Mouse (Mus musculus): ENCODE measurements at regions not wholly inside any gene's neighbourhood (a gene's known extent, or its start where the extent isn't known, plus 50 kb on each side); places are given as distances from the start of the nearest gene placed in this dataset.

DNA sequence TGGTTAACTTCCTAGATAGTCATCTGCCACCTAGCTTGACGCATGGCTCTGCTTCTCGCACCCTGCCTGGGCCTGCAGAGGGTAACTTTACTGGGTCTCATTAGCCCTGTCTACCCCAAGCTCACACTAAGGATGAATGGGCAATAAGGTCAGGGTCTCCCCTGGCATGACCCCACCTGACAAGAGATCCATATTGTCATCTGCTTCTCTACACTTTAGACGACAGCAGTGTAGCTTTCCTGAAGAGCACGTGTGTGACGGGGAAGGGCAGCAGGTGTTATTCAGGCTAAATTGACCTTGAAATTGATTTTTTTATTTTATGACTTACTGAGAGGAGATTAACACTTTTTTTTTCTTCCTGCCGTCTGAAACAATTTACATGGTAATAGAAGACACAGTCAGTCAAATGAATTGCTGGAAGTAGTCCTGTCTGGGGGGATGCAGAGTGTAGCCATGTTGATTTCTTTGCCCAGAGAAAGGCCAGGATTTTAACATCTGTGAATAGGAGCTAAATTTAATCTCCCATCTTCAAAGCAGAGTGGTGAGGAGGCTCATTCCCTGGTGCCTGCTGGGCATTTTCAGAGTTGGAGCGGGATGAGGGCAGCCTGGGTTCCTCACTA lies 267.7 kb upstream of the Eef2kmt start:
- H3K4me3 ChIP-seq (ENCODE audit: extremely low read depth, insufficient read depth, insufficient read length), result no peak overlapping the region
- no peak for DNase-seq (ENCODE audit: low read depth in 1 of 2, low spot score in 2 of 2)
- TF ChIP-seq CTCF (IDR thresholded peaks at IDR 0.05; ENCODE audit: extremely low read depth, insufficient read depth, insufficient read length, insufficient replicate concordance) (no peak), POLR2A (IDR thresholded peaks at IDR 0.05; ENCODE audit: low read depth, low read length) (no peak)
- H3K27ac ChIP-seq (ENCODE audit: insufficient read depth, low read length), result no peak overlapping the region
- no peaks in the 10 kb centered on the region for H3K36me3 ChIP-seq (ENCODE audit: control insufficient read depth, insufficient read depth, low read length)
- no peaks in the 10 kb centered on the region for H3K4me1 ChIP-seq (ENCODE audit: control insufficient read depth, insufficient read depth, insufficient read length)
- H3K27me3 ChIP-seq (ENCODE audit: control insufficient read depth, insufficient read depth, low read length), result no peaks in the 10 kb centered on the region
- WGBS, result 92% methylated on average over 7 of the region's 7 CpGs

DNA sequence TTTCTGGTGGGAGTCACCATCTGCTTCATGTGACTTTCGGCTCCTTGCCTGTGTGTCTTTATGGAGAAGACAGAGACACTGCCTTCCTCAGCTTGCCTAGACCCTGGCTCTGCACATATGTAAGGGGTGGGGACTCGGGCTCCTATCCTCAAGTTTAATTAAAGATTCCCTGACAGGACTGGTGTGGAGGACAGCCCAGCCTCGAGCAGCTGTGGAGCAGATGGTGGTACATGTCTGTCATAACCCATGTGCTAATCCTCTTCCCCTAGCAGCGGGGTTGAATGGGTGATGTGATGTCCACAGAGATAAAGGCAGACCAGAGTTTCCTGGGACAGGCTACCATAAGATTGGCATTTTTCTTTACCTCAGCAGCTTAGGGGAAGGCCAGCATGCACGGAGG lies 262.0 kb upstream of the Eef2kmt start:
- Histone ChIP-seq H3K4me1 (ENCODE audit: control insufficient read depth, insufficient read depth, insufficient read length) (no peaks in the 10 kb centered on the region), H3K36me3 (ENCODE audit: control insufficient read depth, insufficient read depth, low read length) (no peaks in the 10 kb centered on the region), H3K27ac (ENCODE audit: insufficient read depth, low read length) (no peak overlapping the region), H3K4me3 (ENCODE audit: extremely low read depth, insufficient read depth, insufficient read length) (no peak overlapping the region), H3K27me3 (ENCODE audit: control insufficient read depth, insufficient read depth, low read length) (no peaks in the 10 kb centered on the region)
- DNase-seq (ENCODE audit: low read depth in 1 of 2, low spot score in 2 of 2), result no peak
- TF ChIP-seq CTCF (IDR thresholded peaks at IDR 0.05; ENCODE audit: extremely low read depth, insufficient read depth, insufficient read length, insufficient replicate concordance) (no peak), POLR2A (IDR thresholded peaks at IDR 0.05; ENCODE audit: low read depth, low read length) (no peak)
- WGBS, result 64% methylated on average over 5 of the region's 5 CpGs

DNA sequence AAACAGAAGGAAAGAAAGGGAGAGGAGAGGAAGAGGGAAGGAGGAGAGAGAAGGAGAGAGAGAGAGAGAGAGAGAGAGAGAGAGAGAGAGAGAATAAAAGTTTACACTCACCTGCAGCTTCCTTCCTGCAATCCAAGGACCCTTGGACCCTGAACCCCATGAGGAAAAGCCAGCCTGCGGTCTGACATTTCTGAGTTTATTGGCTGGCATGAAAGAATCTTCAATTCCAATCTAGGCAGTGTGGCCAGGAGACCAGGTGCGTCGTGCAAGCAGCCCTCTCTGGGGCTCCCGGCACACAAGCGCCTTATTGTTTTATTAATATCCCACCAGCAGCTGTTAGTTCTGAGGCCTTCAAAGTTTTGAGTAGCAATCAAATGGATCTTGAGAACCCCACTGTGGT lies 260.1 kb upstream of the Eef2kmt start:
- no peak for DNase-seq (ENCODE audit: low read depth in 1 of 2, low spot score in 2 of 2)
- no peaks in the 10 kb centered on the region for H3K27me3 ChIP-seq (ENCODE audit: control insufficient read depth, insufficient read depth, low read length)
- no peak overlapping the region for H3K27ac ChIP-seq (ENCODE audit: insufficient read depth, low read length)
- no peak overlapping the region for H3K4me3 ChIP-seq (ENCODE audit: extremely low read depth, insufficient read depth, insufficient read length)
- no peaks in the 10 kb centered on the region for H3K4me1 ChIP-seq (ENCODE audit: control insufficient read depth, insufficient read depth, insufficient read length)
- no peaks in the 10 kb centered on the region for H3K36me3 ChIP-seq (ENCODE audit: control insufficient read depth, insufficient read depth, low read length)
- WGBS, result 87% methylated on average over 5 of the region's 5 CpGs
- TF ChIP-seq CTCF (IDR thresholded peaks at IDR 0.05; ENCODE audit: extremely low read depth, insufficient read depth, insufficient read length, insufficient replicate concordance) (no peak), POLR2A (IDR thresholded peaks at IDR 0.05; ENCODE audit: low read depth, low read length) (no peak)

DNA sequence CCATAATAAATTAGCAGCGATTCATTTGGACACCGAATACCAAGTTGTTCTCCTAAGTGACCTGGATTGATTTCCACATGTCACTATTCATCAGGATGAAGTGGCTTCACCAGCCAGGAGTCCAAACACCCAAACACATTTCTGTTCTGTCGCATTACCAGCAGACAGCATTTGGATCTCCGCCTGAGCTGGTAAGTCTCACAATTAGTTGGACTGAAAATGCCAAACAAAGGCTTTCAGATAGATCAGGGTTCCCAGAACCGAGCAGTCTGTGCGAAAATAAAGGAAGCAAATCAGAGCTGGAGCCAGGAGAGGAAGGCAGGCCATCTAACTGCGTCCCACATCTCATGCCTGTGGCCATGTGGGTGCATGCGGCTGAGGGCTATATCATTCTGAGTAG lies 251.5 kb upstream of the Eef2kmt start:
- no peak for DNase-seq (ENCODE audit: low read depth in 1 of 2, low spot score in 2 of 2)
- Histone ChIP-seq H3K36me3 (ENCODE audit: control insufficient read depth, insufficient read depth, low read length) (no peaks in the 10 kb centered on the region), H3K27ac (ENCODE audit: insufficient read depth, low read length) (no peak overlapping the region), H3K4me3 (ENCODE audit: extremely low read depth, insufficient read depth, insufficient read length) (no peak overlapping the region), H3K4me1 (ENCODE audit: control insufficient read depth, insufficient read depth, insufficient read length) (no peaks in the 10 kb centered on the region), H3K27me3 (ENCODE audit: control insufficient read depth, insufficient read depth, low read length) (no peaks in the 10 kb centered on the region)
- TF ChIP-seq POLR2A (IDR thresholded peaks at IDR 0.05; ENCODE audit: low read depth, low read length) (no peak), CTCF (IDR thresholded peaks at IDR 0.05; ENCODE audit: extremely low read depth, insufficient read depth, insufficient read length, insufficient replicate concordance) (no peak)
- 85% methylated on average over 8 of the region's 8 CpGs for WGBS

DNA sequence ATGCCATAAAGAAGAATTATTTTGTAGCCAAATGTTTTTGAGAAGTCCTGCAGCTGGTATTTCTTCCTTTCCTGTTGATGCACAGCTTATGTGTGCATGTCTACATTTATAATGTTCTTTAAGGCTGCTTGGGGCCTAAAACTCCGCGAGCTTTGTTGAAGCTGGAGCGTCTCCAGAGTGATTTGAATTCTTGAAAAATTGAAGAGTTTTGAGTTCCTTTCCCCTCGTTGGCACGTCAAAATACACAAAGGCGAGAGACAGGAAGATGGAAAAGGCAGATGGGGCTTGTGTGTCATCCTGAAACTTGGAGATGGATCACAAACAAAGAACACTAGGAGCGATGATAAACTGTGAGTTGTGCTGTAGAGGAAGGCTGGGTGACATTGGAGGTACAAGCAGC lies 246.2 kb upstream of the Eef2kmt start:
- DNase-seq (ENCODE audit: low read depth in 1 of 2, low spot score in 2 of 2), result no peak
- TF ChIP-seq CTCF (IDR thresholded peaks at IDR 0.05; ENCODE audit: extremely low read depth, insufficient read depth, insufficient read length, insufficient replicate concordance) (no peak), POLR2A (IDR thresholded peaks at IDR 0.05; ENCODE audit: low read depth, low read length) (no peak)
- no peak overlapping the region for H3K4me3 ChIP-seq (ENCODE audit: extremely low read depth, insufficient read depth, insufficient read length)
- no peaks in the 10 kb centered on the region for H3K27me3 ChIP-seq (ENCODE audit: control insufficient read depth, insufficient read depth, low read length)
- H3K4me1 ChIP-seq (ENCODE audit: control insufficient read depth, insufficient read depth, insufficient read length), result no peaks in the 10 kb centered on the region
- no peak overlapping the region for H3K27ac ChIP-seq (ENCODE audit: insufficient read depth, low read length)
- no peaks in the 10 kb centered on the region for H3K36me3 ChIP-seq (ENCODE audit: control insufficient read depth, insufficient read depth, low read length)
- WGBS, result 86% methylated on average over 7 of the region's 7 CpGs

DNA sequence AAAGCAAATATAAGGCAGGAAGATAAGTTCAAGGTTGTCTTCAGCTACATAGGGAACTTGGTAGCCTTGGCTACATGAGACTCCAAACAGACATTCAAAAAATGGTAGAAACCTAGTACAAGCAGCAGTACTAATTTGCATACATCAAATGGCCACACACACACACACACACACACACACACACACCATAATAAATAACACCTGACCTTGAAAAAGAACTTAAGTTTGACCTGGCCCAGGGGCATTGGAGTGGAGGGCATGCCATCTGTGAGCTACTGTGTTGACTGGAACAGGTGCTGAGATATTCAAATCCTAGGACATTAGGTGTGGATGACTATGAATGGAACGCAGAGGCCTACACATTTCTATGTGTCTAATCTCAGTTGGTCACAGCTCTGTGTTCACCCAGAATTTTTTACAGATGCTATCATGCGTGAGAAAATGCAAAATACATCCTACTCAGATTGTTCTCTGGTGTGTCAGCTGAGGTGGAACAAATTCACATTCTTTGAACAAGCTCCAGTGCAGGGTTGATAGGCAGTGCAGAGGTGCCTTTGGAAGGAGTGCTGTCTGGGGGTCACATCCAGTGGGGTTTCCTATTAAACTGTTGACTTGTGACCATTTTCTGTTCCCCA lies 240.4 kb upstream of the Eef2kmt start:
- H3K27ac ChIP-seq (ENCODE audit: insufficient read depth, low read length), result no peak overlapping the region
- WGBS, result 84% methylated on average over 2 of the region's 2 CpGs
- TF ChIP-seq CTCF (IDR thresholded peaks at IDR 0.05; ENCODE audit: extremely low read depth, insufficient read depth, insufficient read length, insufficient replicate concordance) (no peak), POLR2A (IDR thresholded peaks at IDR 0.05; ENCODE audit: low read depth, low read length) (no peak)
- H3K36me3 ChIP-seq (ENCODE audit: control insufficient read depth, insufficient read depth, low read length), result no peaks in the 10 kb centered on the region
- H3K4me1 ChIP-seq (ENCODE audit: control insufficient read depth, insufficient read depth, insufficient read length), result no peaks in the 10 kb centered on the region
- H3K4me3 ChIP-seq (ENCODE audit: extremely low read depth, insufficient read depth, insufficient read length), result no peak overlapping the region
- no peaks in the 10 kb centered on the region for H3K27me3 ChIP-seq (ENCODE audit: control insufficient read depth, insufficient read depth, low read length)
- DNase-seq (ENCODE audit: low read depth in 1 of 2, low spot score in 2 of 2), result no peak

DNA sequence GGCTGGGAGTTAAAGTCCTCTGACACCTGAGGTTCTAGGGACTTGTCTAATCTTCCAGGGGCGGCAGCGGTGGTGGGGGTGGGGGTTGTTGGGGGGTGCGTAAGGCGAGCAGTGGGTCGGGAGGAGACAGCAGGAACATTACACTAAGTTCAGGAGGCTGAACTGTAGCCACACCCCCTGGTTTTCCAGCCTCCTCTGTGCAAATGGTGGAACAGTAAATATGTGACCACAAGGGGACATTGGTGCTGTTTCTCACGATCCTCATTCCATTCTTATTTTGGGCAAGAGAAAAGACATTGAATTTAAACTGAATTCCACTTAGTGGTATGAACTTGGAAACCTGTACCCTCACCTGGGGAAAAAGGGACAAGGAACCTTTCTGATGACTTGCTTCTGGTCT lies 237.6 kb upstream of the Eef2kmt start:
- no peak for TF ChIP-seq POLR2A (IDR thresholded peaks at IDR 0.05; ENCODE audit: low read depth, low read length)
- no peak for TF ChIP-seq CTCF (IDR thresholded peaks at IDR 0.05; ENCODE audit: extremely low read depth, insufficient read depth, insufficient read length, insufficient replicate concordance)
- Histone ChIP-seq H3K4me1 (ENCODE audit: control insufficient read depth, insufficient read depth, insufficient read length) (no peaks in the 10 kb centered on the region), H3K4me3 (ENCODE audit: extremely low read depth, insufficient read depth, insufficient read length) (no peak overlapping the region), H3K27ac (ENCODE audit: insufficient read depth, low read length) (no peak overlapping the region), H3K36me3 (ENCODE audit: control insufficient read depth, insufficient read depth, low read length) (no peaks in the 10 kb centered on the region), H3K27me3 (ENCODE audit: control insufficient read depth, insufficient read depth, low read length) (no peaks in the 10 kb centered on the region)
- 26% methylated on average over 6 of the region's 6 CpGs for WGBS
- DNase-seq (ENCODE audit: low read depth in 1 of 2, low spot score in 2 of 2), result no peak

Measured in spleen, adult 2 months (tissue).